Mouse (Mus musculus) liver, embryonic 12.5 days (tissue): Measurements from ENCODE around the gene Rad18. TPM values are rescaled to one million over a fixed set of nuclear protein-coding genes. Genes with fewer than 3 reads are reported as not detected.
A peak's percentile ranks its signal among the peaks of the same experiment; 100 is the strongest.
"Not testable (repeated sequence)": the region's sequence is repeated elsewhere in the genome, so short reads cannot be mapped to it uniquely, and the experiment has no call there.

ENCODE experiments used
- ATAC-seq: fragments of 200-750 bp; cut with Nextera tagmentation; 2 replicates; pipeline ENCODE4 v1.8.0; 2017; ENCODE audit warnings: moderate number of reproducible peaks, mild to moderate bottlenecking, moderate library complexity
- H3K27ac ChIP-seq: fragments of 300-500 bp; sonication (generic); 2 replicates; pipeline ENCODE4 v1.5.1; 2016; ENCODE audit warnings: mild to moderate bottlenecking
- H3K27me3 ChIP-seq: fragments of 300-500 bp; sonication (generic); replicated peaks from 2 replicates; pipeline ENCODE4 v1.6.1; 2016; ENCODE audit warnings: mild to moderate bottlenecking, moderate library complexity
- H3K36me3 ChIP-seq: fragments of 300-500 bp; sonication (generic); 2 replicates; pipeline ENCODE4 v1.6.1; 2016; ENCODE audit warnings: mild to moderate bottlenecking, moderate library complexity
- H3K4me1 ChIP-seq: fragments of 300-500 bp; sonication (generic); 2 replicates; pipeline ENCODE4 v1.6.1; 2016
- H3K4me2 ChIP-seq: fragments of 300-500 bp; sonication (generic); 2 replicates; pipeline ENCODE4 v1.6.1; 2016; ENCODE audit warnings: mild to moderate bottlenecking, moderate library complexity
- H3K4me3 ChIP-seq: fragments of 300-500 bp; sonication (generic); 2 replicates; pipeline ENCODE4 v1.5.1; 2016; ENCODE audit warnings: mild to moderate bottlenecking, moderate library complexity
- H3K9ac ChIP-seq: fragments of 300-500 bp; sonication (generic); 2 replicates; pipeline ENCODE4 v1.6.1; 2016; ENCODE audit warnings: mild to moderate bottlenecking, moderate library complexity
- H3K9me3 ChIP-seq: fragments of 300-500 bp; sonication (generic); replicated peaks from 2 replicates; pipeline ENCODE4 v1.6.1; 2016; ENCODE audit warnings: mild to moderate bottlenecking, moderate library complexity
- WGBS: fragments of 180-500 bp; shearing (Covaris S2); methylation state at CpG from one replicate; pipeline ENCODE4 v1.1.7; 2016; ENCODE audit not compliant: insufficient replicate concordance; 5-methylcytosine and 5-hydroxymethylcytosine counted together
- polyA plus RNA-seq: library from polyadenylated mRNA; unstranded; fragments of >200 nt; fragmentation: Nextera tagmentation; extraction: Ambion mirVana; gene quantifications from 2 replicates; pipeline ENCODE4 v1.2.1, GENCODE M21; 2016

Gene Rad18
- polyA plus RNA-seq, 1 experiment from 2014 or later = 39.8 TPM

DNA sequence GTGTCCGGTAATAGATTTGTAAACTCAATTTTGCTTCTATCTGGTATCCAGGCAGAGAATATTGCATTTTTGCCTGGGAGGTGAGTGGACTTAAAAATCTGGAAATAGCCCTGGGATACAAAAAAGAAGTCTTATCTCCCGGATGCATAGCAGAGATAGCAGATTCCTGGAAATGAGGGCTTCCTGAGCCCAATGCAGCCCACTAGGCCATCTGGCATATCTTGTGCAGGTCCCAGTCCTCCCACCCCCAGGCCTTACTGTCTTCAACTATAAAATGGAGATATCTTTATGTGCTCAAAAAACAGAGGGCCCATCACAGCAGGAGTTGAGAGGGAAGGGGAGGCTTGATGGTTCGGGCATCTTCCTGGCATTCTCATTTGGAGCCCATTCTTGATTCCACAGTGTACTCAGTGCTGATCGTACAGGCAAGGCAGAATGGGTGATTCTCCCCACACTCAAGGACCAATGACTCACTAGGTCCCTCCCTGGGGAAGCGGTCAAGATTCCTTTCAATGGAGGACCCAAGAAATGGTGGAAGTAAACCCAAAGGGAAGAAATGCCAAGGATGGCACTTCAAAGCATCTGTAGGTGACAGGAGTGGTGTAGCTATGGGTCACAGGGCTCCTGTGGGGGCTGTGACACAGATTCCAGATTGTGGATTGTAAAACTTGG lies 24.1 kb upstream of the Rad18 start:
- Histone ChIP-seq H3K4me3 (no peak overlapping the region), H3K27ac (no peak overlapping the region), H3K9me3 (no peaks in the 10 kb centered on the region), H3K27me3 (no peaks in the 10 kb centered on the region), H3K4me2 (no peak overlapping the region), H3K9ac (no peak overlapping the region), H3K36me3 (no peaks in the 10 kb centered on the region), H3K4me1 (no peaks in the 10 kb centered on the region)
- no peak for ATAC-seq
- WGBS = 57% methylated on average over 5 of the region's 5 CpGs

DNA sequence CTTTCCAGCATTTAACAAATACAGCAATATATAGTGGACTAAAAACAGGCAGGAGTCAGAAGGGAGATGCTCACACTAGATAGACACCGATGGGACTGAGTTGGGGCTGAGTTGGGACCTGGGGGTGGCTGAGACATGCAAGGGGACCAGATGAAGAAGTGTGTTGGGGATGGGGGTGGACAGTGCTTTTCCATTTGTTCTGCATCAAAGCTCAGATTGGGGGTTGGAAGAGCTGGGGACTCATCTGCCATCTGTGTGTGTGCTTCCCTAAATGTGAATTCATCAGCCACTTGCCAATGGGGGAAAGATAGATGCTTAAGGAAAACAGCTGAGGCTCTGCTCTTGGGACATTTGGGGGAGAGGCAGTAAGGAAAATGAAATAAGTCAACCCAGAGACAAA lies 23.5 kb upstream of the Rad18 start:
- Histone ChIP-seq H3K27ac (no peak overlapping the region), H3K4me1 (no peaks in the 10 kb centered on the region), H3K4me3 (no peak overlapping the region), H3K9ac (no peak overlapping the region), H3K36me3 (no peaks in the 10 kb centered on the region), H3K27me3 (no peaks in the 10 kb centered on the region), H3K4me2 (no peak overlapping the region), H3K9me3 (no peaks in the 10 kb centered on the region)
- WGBS = 75% methylated on average over 1 of the region's 1 CpGs
- ATAC-seq = no peak

DNA sequence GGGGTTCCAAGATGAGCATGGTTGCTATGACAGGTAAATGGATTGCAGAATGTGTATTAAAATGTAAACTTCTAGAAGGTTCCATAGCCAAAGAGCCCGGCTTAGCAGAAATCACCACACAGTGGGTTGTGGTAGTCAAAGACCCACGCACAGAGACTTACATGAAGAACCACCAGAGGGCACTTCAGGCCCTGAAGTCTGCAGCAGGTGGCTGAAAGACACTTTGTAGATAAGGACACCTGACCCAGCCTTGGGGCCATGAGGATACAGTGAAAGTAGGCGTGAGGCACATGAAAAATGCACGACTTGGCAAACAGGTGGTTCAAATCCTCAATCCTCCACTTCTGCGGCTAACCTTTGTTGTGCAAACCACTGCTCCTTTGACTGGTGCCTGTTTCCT lies 20.7 kb upstream of the Rad18 start:
- H3K27me3 ChIP-seq = no peaks in the 10 kb centered on the region
- no peak overlapping the region for H3K9ac ChIP-seq
- H3K4me1 ChIP-seq = no peaks in the 10 kb centered on the region
- peak; percentile 21; the same call in 1 of the 2 replicates for ATAC-seq
- H3K4me2 ChIP-seq = no peak overlapping the region
- H3K9me3 ChIP-seq = 0 out of 2 replicates have a peak, but pooled peaks cover 6% of the 10 kb centered on the region
- no peak overlapping the region for H3K27ac ChIP-seq
- WGBS = 42% methylated on average over 5 of the region's 5 CpGs
- no peaks in the 10 kb centered on the region for H3K36me3 ChIP-seq
- no peak overlapping the region for H3K4me3 ChIP-seq

DNA sequence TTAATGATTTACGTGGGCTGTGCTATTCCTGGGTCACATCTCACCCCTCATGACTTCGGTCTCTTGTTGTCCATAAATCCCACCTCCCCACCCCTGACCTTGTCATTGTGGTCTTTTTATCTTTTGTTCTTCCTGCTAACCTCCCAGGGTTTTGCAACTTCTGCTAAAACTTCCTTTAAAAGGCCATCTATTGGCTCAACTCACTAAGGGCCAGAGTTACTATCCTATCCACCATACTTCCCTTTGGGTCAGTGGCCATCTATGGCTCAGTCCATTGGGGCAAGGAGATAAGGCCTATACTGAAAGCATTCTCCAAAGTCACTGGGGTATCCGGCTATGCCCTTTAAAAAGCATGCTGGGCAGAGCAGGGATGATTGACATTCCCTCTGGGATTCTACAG lies 17.5 kb upstream of the Rad18 start:
- no peak overlapping the region for H3K9ac ChIP-seq
- H3K4me3 ChIP-seq = no peak overlapping the region
- 0 out of 2 replicates have a peak, but pooled peaks cover 9% of the 10 kb centered on the region for H3K9me3 ChIP-seq
- no peaks in the 10 kb centered on the region for H3K27me3 ChIP-seq
- WGBS = 28% methylated on average over 3 of the region's 3 CpGs
- H3K4me2 ChIP-seq = no peak overlapping the region
- ATAC-seq = no peak
- H3K27ac ChIP-seq = no peak overlapping the region
- no peaks in the 10 kb centered on the region for H3K36me3 ChIP-seq
- H3K4me1 ChIP-seq = no peaks in the 10 kb centered on the region

DNA sequence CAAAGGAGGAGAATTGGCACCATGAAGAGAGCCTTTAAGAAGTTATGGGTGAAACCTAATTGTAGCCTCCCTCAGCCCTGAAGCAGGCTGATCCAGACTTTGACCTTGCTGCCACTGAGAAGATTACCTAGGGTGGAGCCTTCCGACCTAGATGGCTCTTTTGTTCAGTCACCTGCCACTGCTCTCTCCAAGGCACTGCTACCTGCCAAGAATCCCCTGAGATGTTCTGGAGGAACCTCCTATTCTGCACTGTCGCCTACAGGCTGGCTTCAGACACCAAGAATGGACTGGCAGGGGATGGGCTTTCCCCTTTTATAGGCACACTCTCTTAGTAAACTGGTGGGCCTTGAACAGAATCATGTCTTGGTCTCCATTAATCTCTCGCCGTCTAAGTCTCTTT lies 5.8 kb upstream of the Rad18 start:
- not testable (repeated sequence) for H3K27ac ChIP-seq, H3K9ac ChIP-seq, H3K36me3 ChIP-seq, H3K9me3 ChIP-seq, H3K4me2 ChIP-seq, H3K4me1 ChIP-seq, ATAC-seq, H3K27me3 ChIP-seq, H3K4me3 ChIP-seq
- 68% methylated on average over 4 of the region's 4 CpGs for WGBS

DNA sequence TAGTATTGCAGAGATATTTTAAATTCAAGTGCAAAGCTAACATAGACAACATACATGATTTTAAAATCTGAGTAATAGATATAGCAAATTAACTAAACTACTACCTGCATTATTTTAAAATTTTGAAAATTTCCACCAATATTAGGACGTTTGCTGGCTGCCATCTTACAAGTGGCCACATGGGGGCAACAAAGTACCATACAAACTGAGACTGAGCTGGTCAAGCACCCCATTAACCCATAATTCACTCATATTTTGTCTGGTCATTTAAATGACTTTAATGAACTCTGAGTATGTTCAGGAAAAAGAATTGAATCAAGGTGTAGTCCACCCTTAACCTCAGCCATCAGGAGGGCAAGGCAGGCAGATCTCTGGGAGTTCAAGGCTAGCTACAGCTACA lies 3.9 kb upstream of the Rad18 start:
- H3K9ac ChIP-seq = no peak overlapping the region
- H3K9me3 ChIP-seq = no peaks in the 10 kb centered on the region
- no peak for ATAC-seq
- no peak overlapping the region for H3K27ac ChIP-seq
- H3K4me2 ChIP-seq = no peak overlapping the region
- H3K36me3 ChIP-seq = no peaks in the 10 kb centered on the region
- no peak overlapping the region for H3K4me3 ChIP-seq
- H3K4me1 ChIP-seq = peaks cover 13% of the 10 kb centered on the region
- WGBS = 0% methylated on average over 1 of the region's 1 CpGs
- H3K27me3 ChIP-seq = 0 out of 2 replicates have a peak, but pooled peaks cover 8% of the 10 kb centered on the region

DNA sequence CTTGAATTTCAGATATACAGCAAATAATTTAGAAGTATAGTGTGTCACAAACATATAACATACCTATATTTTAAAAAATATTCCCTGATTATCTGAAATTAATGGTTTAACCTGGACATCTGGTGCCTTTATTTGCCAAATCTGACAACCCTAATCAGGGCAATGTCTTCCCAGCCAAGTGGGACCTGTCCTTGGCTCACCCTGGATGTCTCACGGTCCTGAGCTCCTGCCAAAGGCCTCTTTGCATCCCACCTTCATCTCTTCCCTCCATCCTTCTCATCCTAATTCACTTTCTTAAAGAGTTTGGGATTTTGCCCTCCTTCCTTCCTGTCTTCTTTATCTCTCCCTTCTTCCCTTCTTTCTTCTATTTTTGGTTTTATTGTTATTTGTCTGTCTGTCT lies 2.6 kb upstream of the Rad18 start:
- no peak overlapping the region for H3K27ac ChIP-seq
- H3K9ac ChIP-seq = no peak overlapping the region
- no peak overlapping the region for H3K4me2 ChIP-seq
- H3K4me1 ChIP-seq = peaks cover 20% of the 10 kb centered on the region
- ATAC-seq = no peak
- no peaks in the 10 kb centered on the region for H3K9me3 ChIP-seq
- no peak overlapping the region for H3K4me3 ChIP-seq
- no peaks in the 10 kb centered on the region for H3K36me3 ChIP-seq
- 0 out of 2 replicates have a peak, but pooled peaks cover 8% of the 10 kb centered on the region for H3K27me3 ChIP-seq
- 52% methylated on average over 1 of the region's 1 CpGs for WGBS

DNA sequence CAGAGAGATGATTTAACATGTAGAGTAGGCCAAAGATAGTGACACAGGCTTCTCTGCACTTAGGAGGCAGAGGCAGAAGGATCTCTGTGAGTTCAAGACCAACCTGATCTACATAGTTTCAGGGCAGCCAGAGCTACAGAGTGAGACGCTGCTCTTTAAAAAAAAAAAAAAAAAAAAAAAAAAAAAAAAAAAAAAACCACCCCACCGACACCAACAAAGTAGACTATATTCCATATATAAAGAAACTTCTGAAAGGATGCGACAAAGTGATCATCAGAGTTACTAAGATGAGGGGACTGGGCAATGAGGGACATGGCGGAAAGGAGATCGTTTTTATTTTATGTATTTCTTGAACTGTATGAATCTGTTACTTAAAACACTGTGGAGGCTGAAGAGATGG lies 2.0 kb downstream of the Rad18 start:
- Histone ChIP-seq H3K4me1 (peaks cover 26% of the 10 kb centered on the region), H3K4me2 (peak overlapping the region; percentile 68), H3K4me3 (no peak overlapping the region), H3K27me3 (0 out of 2 replicates have a peak, but pooled peaks cover 8% of the 10 kb centered on the region), H3K36me3 (peaks cover 40% of the 10 kb centered on the region), H3K9ac (0 out of 2 replicates have a peak overlapping the region, but pooled peaks have one; percentile 86), H3K9me3 (no peaks in the 10 kb centered on the region), H3K27ac (no peak overlapping the region)
- 90% methylated on average over 5 of the region's 5 CpGs for WGBS
- ATAC-seq = no peak

DNA sequence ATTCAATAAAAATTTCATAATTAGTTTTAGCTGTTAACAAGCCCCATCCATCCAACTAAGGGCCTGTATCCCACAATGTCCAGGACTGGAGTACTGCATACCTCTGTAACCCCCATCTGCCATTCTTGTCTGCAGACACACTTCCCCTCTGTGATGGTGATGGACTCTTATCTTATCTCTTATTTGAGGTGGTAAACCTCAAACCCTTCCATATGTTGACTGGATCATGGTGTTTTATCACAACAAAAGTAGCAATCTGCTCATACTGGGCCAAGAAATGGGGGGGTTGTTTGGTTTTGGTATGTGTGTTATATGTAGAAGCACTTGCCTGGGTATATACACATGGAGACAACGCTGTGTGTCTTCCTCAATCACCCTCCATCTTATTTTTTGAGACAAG lies 5.0 kb downstream of the Rad18 start:
- H3K9ac ChIP-seq = no peak overlapping the region
- peaks cover 58% of the 10 kb centered on the region for H3K36me3 ChIP-seq
- H3K9me3 ChIP-seq = no peaks in the 10 kb centered on the region
- ATAC-seq = no peak
- no peaks in the 10 kb centered on the region for H3K27me3 ChIP-seq
- no peak overlapping the region for H3K27ac ChIP-seq
- no peak overlapping the region for H3K4me2 ChIP-seq
- WGBS = 97% methylated on average over 1 of the region's 1 CpGs
- peaks cover 18% of the 10 kb centered on the region for H3K4me1 ChIP-seq
- no peak overlapping the region for H3K4me3 ChIP-seq

DNA sequence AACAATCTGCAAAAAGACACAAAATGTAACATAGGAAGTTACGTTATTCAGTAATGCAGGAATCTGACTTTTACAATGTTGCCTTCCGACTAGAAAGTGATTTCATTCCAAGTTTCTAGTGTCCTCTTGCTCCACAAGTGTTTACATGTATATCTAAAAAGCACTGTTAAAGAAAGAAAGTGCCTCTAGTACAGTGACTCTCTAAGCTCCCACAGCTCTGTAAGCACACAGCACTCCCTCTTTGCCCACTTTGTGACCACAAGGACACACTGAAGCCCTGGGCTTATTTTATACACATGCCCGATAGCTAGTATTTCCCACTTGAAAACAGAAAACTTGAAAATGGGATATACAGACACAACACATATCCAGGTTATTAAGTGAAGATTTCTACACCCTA lies 8.5 kb downstream of the Rad18 start:
- H3K9ac ChIP-seq = no peak overlapping the region
- no peak overlapping the region for H3K4me3 ChIP-seq
- no peak overlapping the region for H3K4me2 ChIP-seq
- H3K27ac ChIP-seq = no peak overlapping the region
- H3K36me3 ChIP-seq = peaks cover 69% of the 10 kb centered on the region
- WGBS = 86% methylated on average over 3 of the region's 3 CpGs
- peaks cover 22% of the 10 kb centered on the region for H3K4me1 ChIP-seq
- H3K9me3 ChIP-seq = no peaks in the 10 kb centered on the region
- ATAC-seq = no peak
- H3K27me3 ChIP-seq = no peaks in the 10 kb centered on the region

DNA sequence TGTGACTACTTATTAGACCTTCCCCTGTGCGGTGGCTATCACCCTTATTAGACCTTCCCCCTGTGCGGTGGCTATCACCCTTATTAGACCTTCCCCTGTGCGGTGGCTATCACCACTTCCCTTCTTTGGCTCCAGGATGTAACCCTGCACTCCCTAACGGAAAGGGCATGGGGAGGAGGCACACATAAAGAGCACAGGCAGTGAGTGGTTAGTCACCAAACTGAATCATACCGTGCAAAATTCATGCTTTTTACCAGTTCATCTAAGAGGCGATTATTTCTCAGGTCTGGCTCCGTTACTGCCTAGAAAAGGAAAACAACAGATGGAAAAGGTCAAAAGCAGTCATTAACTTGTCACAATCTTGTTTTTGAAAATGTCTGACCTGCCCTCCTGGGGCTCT lies 10.0 kb downstream of the Rad18 start:
- no peak for ATAC-seq
- 50% methylated on average over 7 of the region's 7 CpGs for WGBS
- H3K27me3 ChIP-seq = no peaks in the 10 kb centered on the region

DNA sequence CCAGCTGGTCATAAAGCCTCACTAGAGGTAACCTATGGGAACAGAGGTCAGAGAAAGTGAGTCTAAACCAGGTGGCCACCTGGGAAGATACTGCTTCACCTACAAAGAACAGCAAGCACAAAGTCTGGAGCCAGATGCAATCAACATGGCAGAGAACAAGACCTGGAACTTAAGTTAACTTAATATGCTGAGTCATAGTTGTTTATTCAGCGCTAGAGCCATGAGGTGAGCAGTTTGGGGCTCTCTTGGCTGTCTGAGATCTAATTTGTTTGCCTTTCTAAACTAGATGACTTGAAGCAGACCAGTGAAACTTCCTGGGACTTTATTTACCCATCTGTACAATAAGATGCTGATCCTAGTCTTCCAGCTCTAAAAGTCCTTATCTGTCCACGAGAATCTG lies 12.4 kb downstream of the Rad18 start:
- peak; percentile 90 for ATAC-seq
- H3K36me3 ChIP-seq = peaks cover 68% of the 10 kb centered on the region
- peaks cover 16% of the 10 kb centered on the region for H3K4me1 ChIP-seq
- no peaks in the 10 kb centered on the region for H3K27me3 ChIP-seq
- no peak overlapping the region for H3K9ac ChIP-seq
- no peaks in the 10 kb centered on the region for H3K9me3 ChIP-seq
- WGBS = 62% methylated on average over 2 of the region's 2 CpGs
- H3K27ac ChIP-seq = peak overlapping the region; percentile 59
- H3K4me2 ChIP-seq = peak overlapping the region; percentile 6; the same call in 1 of the 2 replicates
- no peak overlapping the region for H3K4me3 ChIP-seq

More for the DNA sequence above, 10.0 kb downstream of the Rad18 start:
- H3K4me1 ChIP-seq = peaks cover 18% of the 10 kb centered on the region
- H3K9ac ChIP-seq = no peak overlapping the region
- H3K9me3 ChIP-seq = no peaks in the 10 kb centered on the region
- no peak overlapping the region for H3K27ac ChIP-seq
- no peak overlapping the region for H3K4me2 ChIP-seq
- H3K4me3 ChIP-seq = no peak overlapping the region
- peaks cover 69% of the 10 kb centered on the region for H3K36me3 ChIP-seq

DNA sequence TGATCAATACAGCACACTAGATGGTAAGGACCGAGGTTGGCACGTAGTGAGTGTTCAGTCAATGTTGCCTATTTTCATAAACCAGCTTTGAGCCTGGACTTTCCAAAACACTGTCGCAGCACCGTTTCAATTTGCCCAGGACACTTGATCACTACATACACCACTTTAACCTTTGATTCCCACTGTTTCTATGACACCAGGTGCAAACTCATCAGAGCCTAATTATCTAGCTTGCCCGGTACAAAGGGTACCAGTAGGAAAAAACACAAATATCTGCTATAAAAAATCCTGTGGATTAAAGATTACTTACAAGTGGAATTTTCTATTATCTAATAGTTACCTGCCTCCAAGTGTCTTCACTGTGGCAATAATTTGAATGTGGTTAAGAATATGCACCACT lies 64.4 kb downstream of the Rad18 start:
- H3K27ac ChIP-seq = no peak overlapping the region
- H3K36me3 ChIP-seq = peaks cover 56% of the 10 kb centered on the region
- WGBS = 90% methylated on average over 5 of the region's 5 CpGs
- H3K4me3 ChIP-seq = no peak overlapping the region
- no peaks in the 10 kb centered on the region for H3K9me3 ChIP-seq
- no peak overlapping the region for H3K4me2 ChIP-seq
- no peak for ATAC-seq
- no peaks in the 10 kb centered on the region for H3K27me3 ChIP-seq
- no peak overlapping the region for H3K9ac ChIP-seq
- no peaks in the 10 kb centered on the region for H3K4me1 ChIP-seq
